Mouse (Mus musculus) testis, postnatal 10 days (tissue): ENCODE results near the gene Dcaf7.

Experiments used
- DNase-seq: peaks from one replicate; pipeline ENCODE4 v3.0.0; 2021; ENCODE audit warnings: low spot score

The Dcaf7 gene

GRCm38 (mm10) chr11:106045256-106045655 is 8.6 kb downstream of the Dcaf7 start:
- DNase-seq = no peak

GRCm38 (mm10) chr11:106045780-106046179 is 9.1 kb downstream of the Dcaf7 start:
- DNase-seq = no peak

GRCm38 (mm10) chr11:106046584-106046983 is 9.9 kb downstream of the Dcaf7 start:
- no peak for DNase-seq

- DNase-seq = no peak
These were observed 17.2 kb downstream of the Dcaf7 start for GRCm38 (mm10) chr11:106053921-106054320.

- no peak for DNase-seq
These were observed 17.9 kb downstream of the Dcaf7 start for GRCm38 (mm10) chr11:106054600-106054999.

- no peak for DNase-seq
These were observed 18.7 kb downstream of the Dcaf7 start for GRCm38 (mm10) chr11:106055341-106055740.

GRCm38 (mm10) chr11:106056819-106057491 is 20.3 kb downstream of the Dcaf7 start:
- no peak for DNase-seq

GRCm38 (mm10) chr11:106058020-106058419 is 21.3 kb downstream of the Dcaf7 start:
- no peak for DNase-seq

- no peak for DNase-seq
These were observed 23.9 kb downstream of the Dcaf7 start for GRCm38 (mm10) chr11:106060549-106060948.

- no peak for DNase-seq
These were observed 24.6 kb downstream of the Dcaf7 start for GRCm38 (mm10) chr11:106061311-106061710.

GRCm38 (mm10) chr11:106063756-106064155 is 27.1 kb downstream of the Dcaf7 start:
- no peak for DNase-seq

- DNase-seq = no peak
These were observed 28.6 kb downstream of the Dcaf7 start for GRCm38 (mm10) chr11:106065073-106065922.

GRCm38 (mm10) chr11:106065923-106066571 is 29.4 kb downstream of the Dcaf7 start, which contains the start of gene Taco1:
Gene Taco1, plus strand, starts transcription at chr11:106066061.
- DNase-seq = peak; percentile 96

GRCm38 (mm10) chr11:106066616-106067015 is 29.9 kb downstream of the Dcaf7 start:
- DNase-seq = peak; percentile 94

GRCm38 (mm10) chr11:106073774-106074173 is 37.1 kb downstream of the Dcaf7 start:
- no peak for DNase-seq

- peak; percentile 88 for DNase-seq
These were observed 39.6 kb downstream of the Dcaf7 start for GRCm38 (mm10) chr11:106076321-106076720.

- DNase-seq = peak; percentile 99
These were observed 47.3 kb downstream of the Dcaf7 start, which contains the start of gene Map3k3 for GRCm38 (mm10) chr11:106083708-106084701. Gene Map3k3, plus strand, starts transcription at chr11:106084613.

- DNase-seq = peak; percentile 87
These were observed 48.4 kb downstream of the Dcaf7 start for GRCm38 (mm10) chr11:106084911-106085561.

GRCm38 (mm10) chr11:106098223-106098622 is 61.6 kb downstream of the Dcaf7 start:
- DNase-seq = no peak

- DNase-seq = no peak
These were observed 66.2 kb downstream of the Dcaf7 start for GRCm38 (mm10) chr11:106102866-106103265.
